ENCODE assay signal across 15 mouse cellular contexts in the genomic region with DNA sequence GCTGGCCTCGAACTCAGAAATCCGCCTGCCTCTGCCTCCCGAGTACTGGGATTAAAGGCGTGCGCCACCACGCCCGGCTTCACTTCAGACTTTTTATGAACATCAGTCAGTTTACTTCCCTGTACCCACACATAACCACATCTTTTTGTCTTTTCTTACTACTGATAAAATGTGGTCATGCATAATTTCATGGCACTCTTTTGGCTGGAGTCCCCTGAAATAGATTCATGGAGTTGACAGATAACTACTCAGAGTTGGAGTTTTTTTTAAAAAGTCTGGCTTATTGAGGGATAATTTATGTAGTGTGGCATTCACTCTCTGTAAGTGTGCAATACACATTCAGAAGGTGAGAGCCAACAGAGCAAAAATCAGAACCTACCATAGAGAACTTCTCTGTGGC.
"Had no signal": no experiment of that assay in that cellular context is flagged by ENCODE, and none has a peak within 500 bp of the region (broad histone marks: within the 10 kb centered on the region; RNA-seq: fewer than 3 reads in every experiment).

No protein-coding gene starts in this region.

- H3K4me3 ChIP-seq: midbrain, embryonic 13.5 days; midbrain, embryonic 15.5 days; neural tube, embryonic 12.5 days; stomach, embryonic 15.5 days had no signal

- H3K9me3 ChIP-seq: midbrain, embryonic 13.5 days; midbrain, embryonic 15.5 days; neural tube, embryonic 12.5 days; stomach, embryonic 15.5 days had no signal

- DNase-seq: lung, adult 18-20 months; lung, embryonic 14.5 days; lung, postnatal 10 days; lung, postnatal 4 days; right cerebral cortex, postnatal 14 days; thymus, adult 2 months; thymus, postnatal 25 days; thymus, postnatal 4 days had no signal

- H3K36me3 ChIP-seq: midbrain, embryonic 13.5 days; midbrain, embryonic 15.5 days; neural tube, embryonic 12.5 days had no signal

- H3K27me3 ChIP-seq: midbrain, embryonic 13.5 days; midbrain, embryonic 15.5 days; neural tube, embryonic 12.5 days; stomach, embryonic 15.5 days had no signal

- H3K4me2 ChIP-seq: lung, embryonic 14.5 days; midbrain, embryonic 11.5 days; midbrain, embryonic 13.5 days; midbrain, embryonic 15.5 days; neural tube, embryonic 12.5 days; stomach, embryonic 15.5 days had no signal

- H3K9ac ChIP-seq: liver, embryonic 14.5 days; lung, embryonic 14.5 days; midbrain, embryonic 13.5 days; midbrain, embryonic 15.5 days; neural tube, embryonic 12.5 days; stomach, embryonic 15.5 days had no signal

- ATAC-seq: midbrain, embryonic 13.5 days; midbrain, embryonic 15.5 days had no signal

- H3K27ac ChIP-seq: liver, embryonic 14.5 days; midbrain, embryonic 13.5 days; midbrain, embryonic 15.5 days; neural tube, embryonic 12.5 days; stomach, embryonic 15.5 days; stomach, postnatal 0 days had no signal
